Mouse (Mus musculus) T-helper 1 cell (primary cell): ENCODE measurements around the gene Wbp1l.

Experiments
- in situ Hi-C: fragments of 300-600 bp; cut with MboI, MseI; formaldehyde crosslinking; loops from one replicate; pipeline ENCODE4 v1.15.1; 2025; ENCODE audit warnings: high pct_unique_total_duplicates

The Wbp1l gene

DNA sequence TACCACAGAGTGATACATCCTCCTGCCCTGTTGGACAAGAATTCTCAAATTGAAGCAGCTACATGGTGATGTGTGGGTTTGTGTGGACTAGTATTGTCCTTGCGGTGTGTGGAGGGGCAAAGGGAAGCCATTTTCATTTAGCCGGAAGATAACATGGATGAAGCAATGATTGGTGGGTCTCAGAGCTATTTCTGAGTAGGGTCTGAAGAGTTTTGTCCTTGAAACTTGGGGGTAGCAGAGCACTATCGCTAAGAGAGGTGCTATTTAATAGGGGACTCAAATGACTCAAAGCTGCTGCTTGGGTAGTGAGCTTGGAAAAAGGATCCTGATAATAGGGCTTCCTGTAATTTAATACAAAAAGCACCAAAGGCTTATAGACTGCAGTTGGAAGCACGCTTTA, 697 bp upstream of the Wbp1l start:
- in situ Hi-C loops = no loop called here

DNA sequence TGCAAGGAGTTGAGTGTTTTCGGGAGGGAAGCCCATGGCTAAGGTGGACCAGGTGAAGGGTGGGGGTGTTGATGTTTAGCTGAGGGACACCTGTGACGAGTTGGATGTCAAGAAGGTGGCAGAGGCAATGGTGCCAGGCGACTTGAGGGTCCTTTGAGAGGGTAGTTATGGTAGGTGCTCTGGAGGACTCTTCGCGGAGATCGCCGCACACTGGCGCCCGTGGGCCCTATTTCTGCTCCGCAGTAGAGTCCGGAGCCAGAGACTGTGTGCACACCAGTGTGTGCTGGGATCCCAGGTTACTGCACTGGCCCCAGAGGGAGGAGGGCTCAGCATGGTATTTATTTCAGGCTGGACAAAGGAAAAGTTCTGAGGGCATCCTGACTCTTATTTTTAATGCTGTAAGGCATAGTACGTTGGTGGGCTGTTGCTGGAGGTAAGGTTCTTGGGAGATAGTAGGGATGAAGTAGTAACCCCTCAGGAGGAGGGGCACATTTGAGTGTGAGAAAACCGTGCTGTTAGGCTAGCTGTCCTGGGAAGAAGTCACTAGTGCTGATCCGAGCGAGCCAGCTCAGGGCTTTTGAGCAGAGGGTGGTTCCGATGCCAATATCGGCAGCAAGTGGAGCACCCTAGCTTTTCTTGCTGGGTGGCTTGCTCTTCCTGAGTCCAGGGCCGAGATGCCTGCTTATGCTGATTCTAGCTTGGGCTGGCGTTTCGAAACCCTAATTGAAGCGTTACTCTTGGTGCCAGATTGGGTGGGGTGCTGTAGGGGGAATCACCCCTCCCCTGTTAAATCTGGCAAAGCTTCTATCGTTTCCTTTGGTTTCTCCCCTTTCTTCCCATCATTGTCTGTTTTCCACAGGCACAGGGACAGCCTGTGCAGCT, 732 bp downstream of the Wbp1l start:
- in situ Hi-C loops = loop anchor here (5.0 kb wide), 1 partner anchor 68 kb away; no protein-coding TSS in a partner anchor

DNA sequence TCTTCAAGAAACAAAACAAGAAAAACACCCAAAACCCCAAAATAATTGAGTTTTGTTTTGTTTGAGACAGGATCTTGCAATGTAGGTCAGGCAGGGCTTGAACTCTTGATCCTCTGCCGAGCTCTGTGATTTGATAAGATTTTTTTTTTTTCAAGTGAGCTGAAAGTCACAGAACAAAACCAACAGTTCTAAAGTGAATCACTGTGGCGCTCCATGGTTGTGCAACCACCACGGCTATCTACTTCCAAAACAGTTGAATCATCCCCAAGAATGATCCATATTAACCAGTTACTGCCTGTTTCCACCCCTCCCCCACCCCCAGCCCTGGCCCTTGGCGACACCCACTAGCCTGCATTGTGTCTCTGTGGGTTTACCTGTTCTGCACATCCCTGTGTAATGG, 1.5 kb downstream of the Wbp1l start:
- in situ Hi-C loops = loop anchor here (5.0 kb wide), 1 partner anchor 67 kb away; no protein-coding TSS in a partner anchor

DNA sequence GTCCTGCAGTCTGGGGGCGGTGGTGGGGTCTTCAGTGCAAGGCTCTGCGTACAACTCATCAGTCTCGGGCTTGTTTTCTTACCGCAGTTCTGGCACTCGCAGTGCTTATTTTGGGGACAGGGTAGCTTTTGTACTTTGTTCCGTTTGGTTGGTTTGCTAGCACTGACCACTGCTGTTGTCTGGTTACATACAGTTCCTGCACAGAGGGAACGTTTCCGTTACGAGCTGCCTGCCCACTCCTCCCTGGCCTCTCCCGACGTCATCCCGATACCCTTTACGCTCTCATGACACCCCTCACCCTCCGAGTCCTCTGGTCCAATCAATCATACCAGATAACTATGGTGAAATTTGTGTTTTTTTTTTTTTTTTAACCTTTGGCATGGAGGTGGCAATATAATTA, 2.6 kb downstream of the Wbp1l start:
- in situ Hi-C loops = loop anchor here (5.0 kb wide), 1 partner anchor 66 kb away; no protein-coding TSS in a partner anchor

DNA sequence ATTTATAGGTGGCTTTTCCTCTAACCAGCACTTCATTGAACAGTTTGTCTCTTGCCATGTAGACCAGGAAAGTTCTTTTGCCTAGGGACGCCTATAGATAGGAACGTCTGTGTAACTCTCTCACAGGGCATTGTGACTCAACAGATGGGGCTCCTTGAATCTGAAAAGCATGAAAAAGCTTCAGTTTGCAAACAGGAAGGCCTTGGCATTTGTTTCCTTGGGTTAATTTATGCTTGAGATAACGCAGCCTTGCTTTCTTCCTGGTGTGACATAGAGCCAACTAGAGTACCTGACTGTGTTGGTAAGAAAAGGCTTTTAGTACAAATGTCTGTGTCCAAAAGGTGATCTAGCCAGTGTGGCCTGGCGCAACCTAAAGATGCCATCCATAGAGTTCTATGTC, 3.5 kb downstream of the Wbp1l start:
- in situ Hi-C loops = loop anchor here (5.0 kb wide), 1 partner anchor 65 kb away; no protein-coding TSS in a partner anchor

DNA sequence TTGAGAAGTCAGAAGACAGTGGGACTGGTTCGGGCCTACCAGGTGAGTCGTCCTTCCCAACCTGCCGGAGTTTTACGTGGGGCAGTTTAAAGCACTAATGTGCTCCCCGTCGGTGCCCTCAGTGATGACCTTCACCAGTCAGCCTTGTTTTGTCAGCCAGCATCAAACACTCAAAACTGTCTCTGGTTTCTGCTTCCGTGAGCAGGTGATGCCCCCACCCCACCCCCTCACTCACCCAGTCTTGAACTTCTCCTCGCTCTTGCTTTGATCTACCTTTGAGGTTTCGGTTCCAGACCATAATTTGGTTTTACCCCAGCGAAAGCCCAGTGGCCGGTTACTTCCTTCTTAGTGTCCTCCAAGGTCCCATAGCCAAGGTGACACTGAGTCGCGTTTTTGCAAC, 7.8 kb downstream of the Wbp1l start:
- in situ Hi-C loops = no loop called here

DNA sequence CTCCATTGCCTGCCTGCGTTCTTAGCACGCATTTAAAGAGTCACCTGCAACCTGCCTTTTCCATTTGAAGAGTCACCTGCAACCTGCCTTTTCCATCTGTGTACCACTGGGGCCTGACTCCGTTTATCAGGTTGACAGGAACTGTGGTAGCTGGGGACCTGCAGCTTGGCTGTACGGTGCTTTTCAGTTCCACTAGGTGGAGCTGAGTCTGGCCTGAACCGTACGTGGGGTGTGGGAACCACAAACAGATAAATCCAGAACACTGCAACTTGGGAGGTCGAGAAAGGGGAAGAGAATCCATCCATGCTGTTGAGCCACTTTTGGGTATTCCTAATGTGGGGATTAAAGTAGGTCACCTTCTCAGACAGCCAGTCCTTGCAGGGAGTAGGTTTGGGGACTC, 8.5 kb downstream of the Wbp1l start:
- in situ Hi-C loops = no loop called here

DNA sequence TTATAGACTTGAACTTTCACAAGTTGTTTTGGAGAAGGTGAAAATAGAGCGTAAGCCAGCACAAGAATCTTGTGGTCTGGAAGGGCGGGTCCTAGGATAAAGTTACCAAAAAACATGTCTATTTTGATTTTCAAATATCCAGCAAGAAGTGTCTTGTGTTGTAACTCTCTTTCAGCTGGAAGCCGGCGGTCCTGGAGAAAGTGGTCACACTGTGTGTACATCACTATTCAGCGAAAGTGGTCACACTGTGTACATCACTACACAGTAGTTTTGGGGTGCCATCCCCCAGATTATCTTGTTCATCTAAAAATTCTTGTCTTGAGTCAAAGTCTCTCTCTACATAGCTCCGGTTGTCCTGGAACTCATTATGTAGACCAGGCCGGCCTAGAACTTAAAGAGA, 9.3 kb downstream of the Wbp1l start:
- in situ Hi-C loops = no loop called here

DNA sequence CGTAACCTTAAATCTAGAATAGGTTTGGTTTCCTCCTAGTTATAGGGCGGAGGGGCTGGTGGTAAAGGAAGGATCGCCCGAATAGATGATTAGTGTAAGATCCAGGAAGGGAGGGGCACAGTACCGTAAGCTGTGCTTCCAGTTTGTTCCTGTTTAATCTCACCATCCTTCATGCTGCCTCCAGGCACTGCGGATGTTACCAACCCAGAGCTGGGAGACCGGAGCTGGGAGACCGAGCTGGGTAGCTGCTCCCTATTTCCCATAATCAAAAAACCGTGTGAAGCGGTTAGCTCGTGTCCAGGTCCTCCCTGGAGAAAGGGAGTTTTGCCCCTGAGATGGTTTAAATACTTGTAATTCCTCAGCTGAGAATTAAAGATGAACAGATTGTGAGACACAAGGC, 17.5 kb downstream of the Wbp1l start:
- in situ Hi-C loops = no loop called here

DNA sequence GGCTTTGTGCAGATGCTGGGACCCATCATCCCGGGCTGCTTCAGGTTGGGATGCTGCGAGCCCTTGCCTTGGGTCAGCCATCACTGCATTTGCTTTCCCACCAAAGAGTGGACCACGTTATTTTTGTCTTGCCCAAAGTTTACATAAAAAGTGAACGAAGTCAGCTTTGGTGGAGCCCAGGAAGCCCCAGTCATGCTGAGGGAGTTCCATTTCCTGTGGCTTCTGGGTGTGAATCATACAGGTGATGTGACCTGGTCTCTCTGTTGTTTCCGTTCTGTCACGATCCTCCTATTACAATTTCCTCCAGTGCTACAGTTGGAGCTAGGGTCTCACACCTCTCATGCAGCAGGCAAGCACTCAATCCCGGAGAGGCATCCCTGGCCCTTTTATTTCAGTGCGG, 18.5 kb downstream of the Wbp1l start:
- in situ Hi-C loops = no loop called here

DNA sequence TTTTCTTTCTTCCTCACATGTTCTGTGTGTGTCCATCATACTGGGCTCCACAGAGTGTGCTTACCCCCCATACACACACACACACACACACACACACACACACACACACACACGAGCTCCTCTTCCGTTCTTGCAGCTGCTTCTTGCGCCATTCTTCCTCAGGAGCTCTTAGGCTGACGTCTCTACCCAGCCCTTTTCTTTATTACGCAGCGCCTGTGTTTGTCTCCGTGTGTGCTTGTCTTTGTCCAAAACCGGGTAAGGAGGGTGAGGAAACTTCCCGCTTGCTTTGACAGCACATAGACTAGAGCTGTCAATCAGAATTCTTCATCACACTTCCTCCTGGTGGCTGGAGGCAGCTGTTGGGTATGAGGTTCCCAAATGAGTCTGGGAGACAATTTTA, 19.4 kb downstream of the Wbp1l start:
- in situ Hi-C loops = no loop called here

DNA sequence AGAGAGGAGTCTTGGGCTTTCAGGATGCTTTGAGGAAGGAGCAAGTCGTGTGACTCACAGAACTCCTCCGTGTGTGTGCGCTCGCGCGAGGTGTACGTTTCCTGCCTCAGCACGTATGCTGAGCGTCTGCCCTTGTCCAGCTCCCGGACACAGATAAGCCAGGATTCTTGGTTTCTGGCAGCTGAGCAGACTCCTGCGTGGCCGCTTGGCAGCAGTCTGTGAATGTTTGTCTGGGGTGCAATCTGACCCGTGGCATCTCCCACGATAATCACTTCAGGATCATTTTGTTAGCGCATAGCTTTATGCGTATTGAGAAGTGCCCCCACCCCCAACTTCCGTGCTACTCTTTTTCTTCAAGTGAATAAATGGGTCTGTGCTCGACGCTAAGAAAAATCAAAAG, 20.1 kb downstream of the Wbp1l start:
- in situ Hi-C loops = no loop called here

DNA sequence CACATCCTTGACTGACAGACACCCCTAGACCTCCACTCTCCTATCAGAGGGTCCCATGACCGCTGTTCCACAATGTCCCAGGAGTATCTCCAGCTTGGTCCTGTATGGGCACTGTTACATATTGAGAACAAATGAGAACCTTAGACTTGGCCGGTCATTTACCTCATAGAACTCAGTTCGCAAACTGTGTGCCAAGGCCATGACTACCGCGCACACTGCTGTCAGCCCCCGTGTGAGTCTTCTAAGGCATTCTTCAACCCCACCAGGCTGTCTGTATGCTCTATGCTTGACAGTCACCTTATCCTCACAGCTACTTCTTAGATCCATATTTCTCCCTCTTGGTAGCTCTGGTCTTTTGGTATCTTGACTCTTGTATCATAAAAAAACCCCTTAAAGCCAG, 20.6 kb downstream of the Wbp1l start:
- in situ Hi-C loops = no loop called here

DNA sequence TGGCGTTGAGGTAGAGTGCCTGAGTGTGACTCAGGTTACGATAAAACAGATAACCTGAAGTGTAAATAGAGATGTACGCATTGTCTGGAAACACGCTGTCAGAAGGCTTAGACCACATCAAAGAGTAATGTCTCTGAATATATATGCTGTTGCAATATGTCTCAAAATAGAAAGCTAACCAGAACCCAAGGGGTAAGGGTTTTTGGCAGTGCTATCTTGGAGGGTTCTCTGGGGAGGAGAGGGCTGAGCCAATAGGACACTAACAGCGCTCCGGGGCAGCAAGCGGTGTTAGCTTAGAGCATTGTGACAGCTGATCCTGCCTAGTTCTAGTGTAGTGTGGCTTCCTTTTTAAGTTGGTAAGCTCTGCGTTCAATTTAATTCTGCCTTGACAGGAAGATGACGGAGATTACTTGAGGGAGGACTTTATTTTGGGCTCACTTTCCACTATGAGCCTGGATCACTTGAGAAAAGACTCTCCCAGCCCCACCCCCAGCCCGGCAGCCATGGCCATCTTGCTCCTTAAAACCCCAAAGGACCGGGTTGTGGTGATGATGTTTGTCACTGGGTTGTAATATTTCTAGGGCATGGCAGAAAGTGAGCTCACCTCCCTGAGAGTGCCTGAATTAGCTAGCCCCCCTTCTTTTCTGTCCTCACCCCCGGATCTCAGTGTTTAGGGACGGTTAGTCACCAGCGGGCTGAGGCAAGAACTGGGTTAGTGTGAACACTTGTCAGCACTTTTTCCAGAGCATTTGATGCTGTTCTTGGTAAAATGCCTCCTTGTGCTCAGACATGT, 21.3 kb downstream of the Wbp1l start:
- in situ Hi-C loops = no loop called here

DNA sequence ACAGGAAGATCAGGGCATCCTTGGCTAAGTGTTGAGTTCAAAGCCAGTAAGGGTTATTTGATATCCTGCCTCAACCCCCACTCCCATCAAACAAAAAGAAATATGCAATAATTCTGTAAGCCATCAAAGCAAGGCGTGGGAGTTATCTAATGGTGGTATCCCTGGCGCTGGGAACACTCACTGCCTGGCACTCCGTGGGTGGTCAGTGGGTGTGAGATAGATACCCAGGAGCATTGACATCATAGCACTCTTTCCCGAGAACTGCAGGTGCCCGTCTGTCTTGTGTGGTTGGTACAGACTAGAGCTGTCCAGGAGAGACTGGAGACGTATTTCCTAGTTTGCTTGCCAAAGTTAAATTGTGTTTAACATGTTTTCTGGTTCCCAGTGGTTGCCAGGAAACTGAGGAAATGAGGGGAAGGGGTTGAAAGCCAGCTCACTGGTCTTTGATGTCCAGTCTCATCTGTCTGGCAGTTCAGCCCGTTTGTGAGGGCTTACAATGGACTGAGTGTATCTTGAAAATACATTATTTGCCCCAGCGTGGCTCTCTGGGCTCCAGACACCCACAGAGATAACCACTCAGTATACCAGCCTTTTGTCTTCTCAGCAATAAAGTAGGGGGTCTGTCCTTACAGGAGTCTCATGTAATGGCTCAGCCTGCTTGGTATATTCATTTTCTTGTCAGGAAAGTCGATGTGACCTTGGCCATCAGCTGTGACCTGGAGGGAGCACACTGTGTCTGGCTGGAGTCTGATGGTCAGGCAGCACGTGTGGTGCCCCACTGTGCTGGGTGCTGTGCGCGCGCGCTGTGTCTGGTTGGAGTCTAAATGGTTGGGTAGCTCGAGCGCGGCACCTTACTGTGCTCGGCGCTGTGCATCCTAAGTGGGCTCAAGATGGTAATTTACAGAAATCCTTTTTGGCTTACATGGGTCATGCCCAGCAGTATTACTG, 22.6 kb downstream of the Wbp1l start:
- in situ Hi-C loops = no loop called here

DNA sequence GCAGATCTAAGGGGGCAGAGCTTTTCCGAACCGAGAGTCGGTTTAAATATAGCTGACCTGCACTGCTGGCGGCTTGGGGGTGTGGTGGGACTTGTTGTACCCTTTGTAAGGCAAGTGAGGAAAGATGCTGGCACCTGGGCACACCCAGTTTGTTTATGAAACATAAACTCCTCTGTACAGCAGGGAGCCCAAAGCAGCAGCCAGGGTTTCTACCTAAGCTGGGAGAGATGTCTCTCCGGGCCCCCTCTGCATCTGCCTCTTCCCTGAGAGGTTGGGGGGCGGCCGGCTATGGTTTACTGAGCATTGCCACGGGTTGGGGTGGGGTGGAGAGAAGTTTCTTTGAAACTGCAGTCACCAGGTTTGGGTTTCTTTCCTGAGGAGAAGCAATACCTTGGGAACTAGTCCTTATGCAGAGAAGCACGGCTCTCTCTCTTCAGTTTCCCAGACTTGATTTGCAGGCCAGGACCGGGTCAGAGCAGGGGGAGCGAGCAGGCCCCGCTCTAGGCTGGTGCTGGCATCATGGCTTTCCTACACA, 23.8 kb downstream of the Wbp1l start:
- in situ Hi-C loops = no loop called here

DNA sequence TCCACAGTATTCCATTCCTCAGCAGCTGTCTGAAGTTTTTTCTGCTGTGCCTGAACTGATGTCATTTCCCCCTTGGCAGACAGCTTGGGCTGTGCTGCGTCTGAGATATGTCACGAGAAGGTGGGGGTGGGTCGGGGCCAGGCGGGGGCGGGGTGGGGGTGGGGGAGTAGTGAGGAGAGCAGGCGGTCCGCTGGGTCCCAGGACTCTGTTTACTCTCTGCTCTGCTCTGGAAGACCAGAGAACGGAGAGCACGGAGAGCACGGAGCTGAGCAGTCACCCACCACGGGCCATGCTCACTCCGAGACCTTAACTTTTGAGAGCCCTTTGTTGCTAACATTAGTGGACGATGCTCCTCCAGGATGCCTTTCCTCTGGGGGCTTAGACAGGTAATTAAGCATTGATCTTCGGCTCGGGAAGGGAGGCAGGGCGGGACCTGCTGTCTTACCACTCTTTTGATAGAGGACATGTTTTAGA, 24.3 kb downstream of the Wbp1l start:
- in situ Hi-C loops = no loop called here

DNA sequence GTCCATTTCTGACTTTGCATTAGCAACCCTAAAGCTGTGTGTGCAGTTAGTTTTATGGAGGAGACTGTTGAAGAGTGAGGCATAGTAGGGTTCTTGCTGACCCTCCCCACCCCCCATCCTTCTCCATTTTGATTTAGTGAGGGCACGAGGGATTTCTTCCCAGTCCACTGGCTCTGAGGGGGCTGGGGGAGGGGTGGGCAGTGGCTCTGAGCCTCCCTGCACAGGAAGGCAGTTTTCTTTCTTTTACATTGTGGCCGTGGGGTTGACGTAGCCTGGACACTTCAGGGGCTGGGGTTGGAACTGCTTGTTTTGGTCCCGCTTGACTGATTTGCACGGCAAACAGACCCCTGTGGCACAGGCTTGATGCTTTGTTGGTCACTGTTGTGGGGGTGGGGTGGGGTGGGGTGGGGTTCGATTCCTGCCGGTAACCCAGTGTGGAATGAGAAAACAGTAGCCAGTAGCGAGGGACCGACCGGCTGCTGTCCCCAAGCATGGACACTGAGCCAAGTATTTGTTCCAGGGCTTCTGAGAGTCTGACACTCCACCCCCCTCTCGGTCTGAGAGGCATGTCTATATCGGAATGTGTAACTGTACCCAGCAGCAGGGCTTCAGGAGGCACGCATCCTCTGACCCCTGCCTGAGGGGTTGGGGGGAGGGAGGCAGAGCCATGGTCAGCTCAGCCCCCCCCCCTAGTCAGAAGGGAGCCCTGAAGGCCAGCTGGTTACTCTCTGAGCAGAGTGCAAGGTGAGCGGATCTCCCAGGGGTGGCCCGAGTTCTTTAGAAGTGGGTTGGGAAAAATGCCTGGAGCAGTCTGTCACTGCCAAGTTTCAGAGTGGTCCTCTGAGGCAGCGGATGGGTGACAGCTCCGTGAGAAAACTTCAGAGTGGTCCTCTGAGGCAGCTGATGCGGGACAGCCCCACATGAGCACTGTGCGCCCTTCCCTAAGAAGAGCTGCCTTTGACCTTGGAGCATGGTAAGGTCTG, 25.2 kb downstream of the Wbp1l start:
- in situ Hi-C loops = no loop called here

DNA sequence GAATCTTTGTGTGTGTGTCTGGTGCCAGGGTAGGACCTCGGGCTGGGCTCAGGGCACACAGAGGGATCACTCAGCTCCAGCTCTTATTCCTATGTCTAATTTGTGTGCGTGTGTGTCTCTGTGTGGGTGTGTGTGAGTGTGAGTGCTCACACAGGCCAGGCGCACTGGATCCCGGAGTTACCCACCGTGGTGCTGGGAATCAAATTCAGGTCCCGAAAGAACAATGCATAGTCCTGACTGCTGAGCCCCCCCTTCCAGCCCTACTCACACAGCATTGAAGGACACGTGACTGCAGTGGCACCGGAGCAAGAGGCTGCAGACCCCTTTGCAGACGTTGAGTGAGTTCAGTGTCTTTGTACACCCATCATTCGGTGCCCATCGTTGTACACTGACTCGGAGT, 26.1 kb downstream of the Wbp1l start:
- in situ Hi-C loops = no loop called here

DNA sequence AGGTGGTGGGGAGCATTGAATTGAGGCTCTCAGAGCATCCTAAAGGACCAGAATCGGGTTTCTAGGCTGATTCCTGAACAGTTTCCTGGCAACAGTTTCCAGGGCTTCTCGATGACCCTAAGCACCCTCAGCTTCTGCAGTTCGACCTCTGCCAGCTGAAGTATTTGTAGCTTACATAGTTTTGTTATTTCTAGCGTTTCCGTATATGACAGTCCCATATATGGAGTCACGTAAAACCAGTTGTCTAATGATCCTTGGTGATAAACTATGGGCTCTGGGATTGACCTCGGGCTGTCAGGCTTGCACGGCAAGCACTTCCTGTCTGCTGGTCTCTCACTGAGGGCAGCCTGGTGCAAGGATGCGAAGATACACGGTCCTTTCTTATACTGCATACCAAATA, 26.6 kb downstream of the Wbp1l start:
- in situ Hi-C loops = no loop called here
